Mouse (Mus musculus): ENCODE measurements around the gene Adgrl1. TPM values are rescaled to one million over a fixed set of nuclear protein-coding genes. Genes with fewer than 3 reads are reported as not detected.

Adgrl1 gene
- total RNA-seq, 2 experiments from 2014 or later = 397 to 418 TPM

DNA sequence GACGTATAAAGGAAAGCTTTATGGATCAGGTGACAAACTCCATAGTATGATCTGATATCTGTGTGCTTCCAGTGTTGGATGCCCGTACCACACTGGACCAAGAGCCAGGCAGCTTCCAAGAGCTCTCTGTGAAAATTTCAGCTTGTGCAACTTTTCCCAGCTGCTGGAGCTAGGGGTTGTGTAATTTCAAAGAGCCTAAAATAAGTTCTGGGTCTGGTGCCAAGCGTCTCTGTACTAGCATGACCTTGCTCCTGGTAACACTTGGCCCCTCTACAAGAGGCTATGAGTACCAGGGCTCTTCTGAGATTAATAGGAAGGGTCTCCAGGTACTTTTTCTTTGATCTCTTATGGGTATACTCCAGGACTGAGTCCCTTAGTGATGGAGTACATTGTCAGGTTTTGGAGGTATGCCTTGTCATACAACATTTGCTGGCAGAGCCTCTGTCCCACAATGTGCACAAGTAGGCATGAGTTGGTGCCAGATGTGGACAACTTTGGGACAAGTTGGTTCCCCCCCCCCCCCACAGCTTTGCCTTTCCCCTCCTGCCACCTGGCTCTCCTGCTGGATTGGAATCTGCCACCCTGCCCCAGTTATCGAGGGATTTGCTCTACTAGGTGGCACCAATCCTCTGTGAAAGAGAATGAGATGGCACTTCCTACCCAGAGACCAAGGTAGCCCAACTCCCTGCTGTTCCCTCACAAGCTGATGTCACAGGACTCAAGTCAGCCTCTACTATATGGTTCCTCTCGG lies 64.3 kb downstream of the Adgrl1 start:
- H3K27ac ChIP-seq = no peak overlapping the region
- intact Hi-C loops (cut with DNase I) = no loop called here
- TF ChIP-seq CTCF (IDR thresholded peaks at IDR 0.05) = no peak

DNA sequence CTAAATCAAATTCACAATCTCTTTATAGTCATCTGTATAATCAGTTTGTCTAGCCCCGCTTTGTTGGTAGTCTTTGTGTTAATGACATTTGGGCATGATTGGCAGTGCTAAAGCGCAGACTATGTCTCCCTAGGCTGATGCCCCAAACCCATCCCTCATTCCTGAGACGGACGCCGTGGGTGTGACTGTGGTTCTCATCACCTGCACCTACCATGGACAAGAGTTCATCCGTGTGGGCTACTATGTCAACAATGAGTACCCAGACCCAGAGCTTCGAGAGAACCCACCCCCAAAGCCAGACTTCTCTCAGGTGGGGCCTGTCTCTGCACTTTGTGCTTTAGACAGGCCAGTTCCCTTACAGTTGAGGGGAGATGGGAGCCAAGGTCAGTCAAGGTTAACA lies 67.8 kb downstream of the Adgrl1 start:
- Histone ChIP-seq H3K27ac (no peak overlapping the region), H3K4me3 (no peak overlapping the region)
- no peak for DNase-seq (ENCODE audit: extremely low spot score in 1 of 2, low spot score in 2 of 2)
- no peak for TF ChIP-seq CTCF (IDR thresholded peaks at IDR 0.05)
- intact Hi-C loops (cut with DNase I) = loop anchor here (5.0 kb wide), 1 partner anchor 230 kb away; no protein-coding TSS in a partner anchor

More for the DNA sequence above, 64.3 kb downstream of the Adgrl1 start:
- no peak for DNase-seq (ENCODE audit: extremely low spot score in 1 of 2, low spot score in 2 of 2)
- H3K4me3 ChIP-seq = no peak overlapping the region

DNA sequence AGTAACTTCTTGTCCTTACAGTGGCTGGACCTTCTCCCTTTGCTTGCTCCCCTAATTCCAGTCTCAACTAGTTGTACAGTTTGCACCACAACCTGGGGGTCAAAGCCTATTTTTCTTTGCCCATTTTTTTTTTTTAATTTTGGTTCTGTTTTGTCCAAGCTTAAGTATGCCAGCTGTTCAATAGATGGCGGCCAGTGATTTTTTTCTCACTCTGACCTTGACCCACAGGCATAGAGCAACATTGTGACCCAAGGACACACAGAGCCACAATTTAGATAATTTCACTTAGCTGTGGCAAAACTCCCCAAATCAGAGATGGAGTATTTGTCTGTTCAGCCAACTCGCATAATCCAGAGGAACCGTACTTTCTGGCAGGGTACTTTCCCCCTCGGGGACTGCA lies 71.2 kb downstream of the Adgrl1 start:
- TF ChIP-seq CTCF (IDR thresholded peaks at IDR 0.05) = no peak
- DNase-seq (ENCODE audit: extremely low spot score in 1 of 2, low spot score in 2 of 2) = no peak
- intact Hi-C loops (cut with DNase I) = no loop called here
- Histone ChIP-seq H3K27ac (no peak overlapping the region), H3K4me3 (no peak overlapping the region)

DNA sequence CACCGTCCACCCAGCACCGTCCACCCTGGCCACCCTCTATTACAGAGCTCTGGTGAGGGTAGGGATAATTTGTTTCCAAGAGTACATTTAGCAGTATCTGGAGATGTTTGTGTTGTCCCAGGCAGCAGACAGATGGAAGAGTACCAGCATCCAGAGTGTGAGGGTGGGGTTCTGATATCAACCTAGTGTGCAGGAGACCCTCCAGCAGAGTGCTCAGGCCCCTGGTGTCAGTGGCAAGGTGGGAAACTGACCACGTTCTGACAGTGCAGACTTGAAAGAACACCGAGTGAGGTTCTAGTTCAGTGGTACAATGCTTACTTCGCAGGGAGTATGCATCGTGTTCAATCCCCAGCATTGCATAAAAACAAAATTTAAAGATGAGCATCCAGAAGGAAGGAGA lies 71.8 kb downstream of the Adgrl1 start:
- no peak for DNase-seq (ENCODE audit: extremely low spot score in 1 of 2, low spot score in 2 of 2)
- no peak for TF ChIP-seq CTCF (IDR thresholded peaks at IDR 0.05)
- H3K27ac ChIP-seq = no peak overlapping the region
- peak overlapping the region; percentile 64 for H3K4me3 ChIP-seq
- intact Hi-C loops (cut with DNase I) = loop anchor here (1.0 kb wide), 1 partner anchor 16 kb away; the partner anchor contains the start of genes Asf1b and Gm10644

DNA sequence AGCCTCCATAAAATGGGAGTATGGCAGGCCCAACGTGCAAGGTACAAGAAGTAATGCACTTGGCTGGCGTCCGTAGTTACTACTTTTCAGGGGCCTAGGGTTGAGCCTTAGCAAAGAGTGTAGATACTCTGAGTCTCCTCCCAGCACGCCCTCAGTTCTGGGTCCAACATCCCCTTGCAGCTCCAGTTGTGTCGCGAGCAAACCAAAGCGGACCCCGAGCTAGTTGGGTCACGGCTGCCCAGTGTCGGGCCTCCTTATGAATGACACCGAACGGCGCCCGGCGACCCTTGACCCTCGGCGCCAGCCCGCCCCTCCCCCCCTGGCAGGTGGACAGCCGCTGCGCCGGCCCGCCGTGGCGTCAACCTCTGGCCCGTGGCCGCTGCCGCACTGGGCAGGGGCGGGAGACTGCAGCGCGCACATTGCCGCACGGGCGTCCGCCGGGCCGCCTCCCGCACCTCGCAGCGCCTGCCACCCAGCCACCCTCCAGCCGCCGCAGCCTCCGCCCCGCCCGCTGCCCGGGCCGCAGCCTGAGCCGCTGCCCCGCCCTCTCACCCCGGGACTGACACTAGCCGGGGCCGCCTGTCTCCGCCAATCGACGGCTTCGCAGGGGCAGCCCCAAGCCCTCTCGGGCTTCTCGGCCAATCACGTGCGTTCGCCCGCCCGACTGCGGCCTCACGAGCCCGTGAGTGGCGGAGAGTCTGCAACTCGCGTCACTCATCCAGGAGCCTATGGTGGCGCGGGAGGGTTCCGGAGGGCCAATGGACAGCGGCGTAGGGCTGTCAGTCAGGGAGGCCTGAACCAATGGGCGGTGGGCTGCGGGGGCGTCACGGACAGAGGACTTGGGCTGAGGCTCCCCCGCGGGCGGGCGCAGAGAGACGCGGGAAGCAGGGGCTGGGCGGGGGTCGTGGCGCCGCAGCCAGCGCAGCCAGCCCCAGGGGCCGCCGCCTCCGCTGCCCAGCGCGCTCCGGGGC lies 72.5 kb downstream of the Adgrl1 start, which contains the start of gene Prkaca:
Prkaca (plus strand) TSS at position 844 of the 971 bp plus-strand sequence.
- TF ChIP-seq CTCF (IDR thresholded peaks at IDR 0.05) = no peak

DNA sequence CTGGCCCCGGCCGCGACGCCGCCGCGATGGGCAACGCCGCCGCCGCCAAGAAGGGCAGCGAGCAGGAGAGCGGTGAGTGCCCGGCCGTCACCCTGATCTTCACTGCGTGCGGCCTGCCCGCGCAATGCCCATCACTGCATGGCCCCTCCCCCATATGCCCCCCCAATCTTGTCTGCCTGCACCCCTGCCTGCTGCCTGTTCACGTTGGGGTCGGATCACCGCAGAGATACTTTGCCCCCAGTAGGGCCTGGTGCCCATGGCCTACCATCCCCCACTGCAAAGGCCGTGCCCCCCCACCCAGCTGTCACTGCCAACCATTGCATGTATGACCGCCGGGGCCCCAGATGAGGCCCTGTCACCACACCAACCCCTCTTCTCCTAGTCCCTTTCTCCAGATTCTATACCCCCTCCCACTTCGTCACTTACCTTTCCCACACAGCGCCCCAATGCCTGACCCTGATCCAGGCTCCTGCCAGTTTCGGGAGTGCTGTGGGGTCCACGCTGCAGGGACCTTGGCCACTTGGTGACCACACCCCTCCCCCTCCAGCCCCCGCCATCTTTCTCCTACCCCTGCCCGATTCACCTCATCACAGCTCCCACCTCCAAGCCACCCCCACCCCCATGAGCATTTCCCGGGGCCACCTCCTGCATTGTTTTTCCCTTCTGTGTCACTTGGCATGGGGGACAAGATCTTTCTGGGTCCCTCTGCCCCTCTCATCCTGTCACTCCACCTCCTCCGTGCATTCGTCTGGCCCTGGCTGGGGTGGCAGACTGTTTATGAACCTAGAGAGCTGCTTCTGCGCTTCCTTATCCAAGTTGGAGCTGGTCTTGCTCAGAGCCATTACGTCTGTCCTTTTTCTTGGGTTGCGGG lies 73.5 kb downstream of the Adgrl1 start:
- intact Hi-C loops (cut with DNase I) = no loop called here
- Histone ChIP-seq H3K4me3 (peak overlapping the region; percentile 64), H3K27ac (peak overlapping the region; percentile 81)
- no peak for DNase-seq (ENCODE audit: extremely low spot score in 1 of 2, low spot score in 2 of 2)
- no peak for TF ChIP-seq CTCF (IDR thresholded peaks at IDR 0.05)

More for the DNA sequence above, 72.5 kb downstream of the Adgrl1 start, which contains the start of gene Prkaca:
- intact Hi-C loops (cut with DNase I) = loop anchor here (1.0 kb wide), 1 partner anchor 17 kb away; the partner anchor contains the start of genes Asf1b and Gm10644
- DNase-seq (ENCODE audit: extremely low spot score in 1 of 2, low spot score in 2 of 2) = peak; percentile 98 to 99
- Histone ChIP-seq H3K4me3 (peak within 1 kb of the TSS; percentile 64), H3K27ac (peak within 1 kb of the TSS; percentile 88)

DNA sequence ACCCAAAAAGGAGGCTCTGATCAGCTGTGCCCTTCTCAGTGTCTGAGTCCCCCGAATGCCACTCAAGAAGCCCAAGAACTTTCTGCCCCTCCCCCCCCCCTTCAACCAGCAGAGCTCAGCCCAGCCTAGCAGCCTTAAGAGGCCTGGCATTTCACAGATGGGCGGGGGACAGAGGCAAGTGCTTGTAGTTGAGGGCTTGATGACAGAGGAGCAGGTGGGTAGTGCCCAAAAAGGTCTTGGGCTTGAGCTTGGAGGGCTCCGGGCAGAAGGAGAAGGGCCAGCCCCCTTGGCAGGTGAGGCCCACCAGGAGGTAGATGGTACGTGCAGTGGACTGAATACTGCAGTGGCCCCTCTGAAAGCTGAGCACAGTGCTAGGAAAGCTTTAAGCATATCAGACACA lies 74.6 kb downstream of the Adgrl1 start:
- peak overlapping the region; percentile 64 for H3K4me3 ChIP-seq
- intact Hi-C loops (cut with DNase I) = no loop called here
- TF ChIP-seq CTCF (IDR thresholded peaks at IDR 0.05) = no peak
- H3K27ac ChIP-seq = no peak overlapping the region
- DNase-seq (ENCODE audit: extremely low spot score in 1 of 2, low spot score in 2 of 2) = no peak

DNA sequence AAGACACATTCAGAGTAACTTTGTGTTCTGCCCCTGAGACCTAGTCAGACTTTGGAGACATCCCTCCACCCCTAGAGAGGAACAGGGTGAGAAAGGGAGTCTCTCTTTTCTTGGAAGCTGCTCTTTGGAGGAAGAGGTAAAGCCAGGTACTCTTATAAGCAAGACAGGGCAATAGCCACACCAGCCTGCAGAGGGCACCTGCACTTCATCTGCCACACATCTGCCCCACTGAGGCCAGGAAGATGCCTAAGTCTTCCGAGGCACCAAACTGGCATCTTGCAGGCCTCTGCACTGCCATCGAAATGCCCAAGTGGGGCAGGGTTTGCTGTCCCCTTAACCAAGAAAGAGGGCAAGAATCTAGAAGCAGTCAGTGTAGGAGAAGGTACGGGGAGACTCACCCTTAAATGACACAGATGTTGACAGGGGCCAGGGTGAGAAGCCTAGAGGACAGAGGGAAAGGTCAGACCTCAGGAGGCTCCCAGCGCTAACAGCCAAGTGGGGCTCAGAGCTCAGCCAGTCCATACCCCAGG lies 76.3 kb downstream of the Adgrl1 start:
- Histone ChIP-seq H3K4me3 (no peak overlapping the region), H3K27ac (no peak overlapping the region)
- intact Hi-C loops (cut with DNase I) = loop anchor here (2.0 kb wide), 1 partner anchor 19 kb away; no protein-coding TSS in a partner anchor
- no peak for DNase-seq (ENCODE audit: extremely low spot score in 1 of 2, low spot score in 2 of 2)
- TF ChIP-seq CTCF (IDR thresholded peaks at IDR 0.05) = peak; percentile 47

DNA sequence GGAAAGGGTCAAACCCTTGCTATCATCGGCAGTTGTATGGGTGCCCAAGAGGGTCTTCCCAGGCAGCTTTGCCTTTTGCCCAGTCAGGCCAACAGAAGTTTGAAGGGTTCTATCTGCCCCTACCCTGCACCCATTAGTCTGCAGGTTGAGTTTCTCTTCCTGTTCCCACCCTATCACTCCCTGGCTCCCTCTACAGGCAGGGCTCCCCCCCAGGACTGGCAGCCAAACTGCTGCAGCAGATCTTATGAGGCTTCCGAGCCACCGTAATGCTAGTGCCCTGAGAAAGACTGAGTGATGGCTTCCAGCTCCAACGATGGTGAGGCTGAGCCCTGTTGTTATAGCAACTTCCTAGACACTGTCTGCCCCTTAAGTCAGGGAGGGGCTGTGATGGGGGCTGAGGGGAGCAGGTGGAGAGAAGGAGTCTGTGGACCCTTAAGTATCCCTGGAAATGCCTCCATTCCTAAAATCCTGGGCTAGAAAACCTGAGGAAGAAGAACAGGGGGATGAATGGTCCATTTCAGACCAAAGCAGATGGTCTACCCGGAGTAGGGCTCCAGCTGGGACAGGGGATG lies 77.0 kb downstream of the Adgrl1 start:
- Histone ChIP-seq H3K4me3 (no peak overlapping the region), H3K27ac (no peak overlapping the region; the same call in 1 of the 2 replicates)
- intact Hi-C loops (cut with DNase I) = loop anchor here (2.0 kb wide), 1 partner anchor 18 kb away; no protein-coding TSS in a partner anchor
- no peak for DNase-seq (ENCODE audit: extremely low spot score in 1 of 2, low spot score in 2 of 2)
- peak; percentile 39 for TF ChIP-seq CTCF (IDR thresholded peaks at IDR 0.05)

DNA sequence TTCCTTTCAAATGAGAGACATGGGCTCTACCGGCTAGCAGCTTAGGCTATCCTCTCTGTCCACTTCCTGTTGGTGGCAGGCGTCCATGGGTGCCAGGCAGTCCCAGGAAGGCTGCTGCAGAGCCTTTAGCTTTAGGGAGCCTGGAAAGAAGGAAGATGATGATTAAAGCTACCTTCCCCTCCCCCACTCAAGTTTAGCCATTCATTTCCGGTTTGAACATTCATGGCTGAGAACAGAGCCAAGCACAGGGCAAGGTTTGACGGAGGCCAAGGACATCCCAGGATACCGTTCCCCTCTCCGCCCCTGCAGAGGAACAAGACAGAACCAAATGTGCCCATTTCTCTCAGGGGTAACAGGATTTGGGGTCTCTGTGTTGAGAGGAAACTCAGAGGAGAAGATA lies 77.7 kb downstream of the Adgrl1 start:
- TF ChIP-seq CTCF (IDR thresholded peaks at IDR 0.05) = no peak
- intact Hi-C loops (cut with DNase I) = loop anchor here (2.0 kb wide), 1 partner anchor 17 kb away; no protein-coding TSS in a partner anchor
- Histone ChIP-seq H3K4me3 (peak overlapping the region; percentile 3; the same call in 1 of the 2 replicates), H3K27ac (no peak overlapping the region; the same call in 1 of the 2 replicates)
- DNase-seq (ENCODE audit: extremely low spot score in 1 of 2, low spot score in 2 of 2) = no peak

Data from left cerebral cortex, adult 2 months (tissue).